Mouse (Mus musculus): ENCODE data around the gene Trio.

- TF ChIP-seq CTCF (IDR thresholded peaks at IDR 0.05; ENCODE audit: extremely low read depth, insufficient read depth, insufficient read length, insufficient replicate concordance) (no peak), POLR2A (IDR thresholded peaks at IDR 0.05; ENCODE audit: low read depth, low read length) (no peak)
Observed at GRCm38 (mm10) chr15:27883881-27884280, 141.8 kb downstream of the Trio start.
